8 mouse cellular contexts compared by ENCODE assay signal in genomic region chr7:3474291-3475080, GRCm38 (mm10). TPM values are rescaled to one million over a fixed set of nuclear protein-coding genes. Genes with fewer than 3 reads are reported as not detected.
DNase-seq lines count a peak whose midpoint lies in the region; ATAC-seq and TF ChIP-seq lines count a peak whose summit lies in the region.

No protein-coding gene starts in this region.

- no peaks in the 10 kb centered on the region for H3K36me3 ChIP-seq in lung, embryonic 14.5 days (ENCODE audit: insufficient read depth)
- H3K36me3 ChIP-seq in embryonic facial prominence, embryonic 15.5 days = no peaks in the 10 kb centered on the region
- H3K36me3 ChIP-seq in limb, embryonic 10.5 days = no peaks in the 10 kb centered on the region
- H3K36me3 ChIP-seq in stomach, embryonic 14.5 days (ENCODE audit: control insufficient read depth, insufficient read depth, low read length) = no peaks in the 10 kb centered on the region

- DNase-seq in lung, embryonic 14.5 days = peak; percentile 17
- DNase-seq in lung, postnatal 4 days = no peak
- DNase-seq in limb, embryonic 10.5 days (ENCODE audit: low spot score) = peak; percentile 54
- DNase-seq in urinary bladder, postnatal 25 days (ENCODE audit: low spot score) = no peak
- no peak for DNase-seq in urinary bladder, postnatal 14 days (ENCODE audit: low spot score)

- H3K4me1 ChIP-seq in lung, embryonic 14.5 days (ENCODE audit: insufficient read depth) = no peaks in the 10 kb centered on the region
- H3K4me1 ChIP-seq in embryonic facial prominence, embryonic 15.5 days = no peaks in the 10 kb centered on the region
- H3K4me1 ChIP-seq in limb, embryonic 10.5 days = peaks cover 8% of the 10 kb centered on the region
- H3K4me1 ChIP-seq in stomach, embryonic 14.5 days (ENCODE audit: control insufficient read depth, insufficient read depth, low read length) = no peaks in the 10 kb centered on the region

- H3K9me3 ChIP-seq in lung, embryonic 14.5 days (ENCODE audit: low read depth, low read length) = no peaks in the 10 kb centered on the region
- H3K9me3 ChIP-seq in embryonic facial prominence, embryonic 15.5 days (replicated peaks) = no peaks in the 10 kb centered on the region
- H3K9me3 ChIP-seq in limb, embryonic 10.5 days (replicated peaks) = no peaks in the 10 kb centered on the region
- no peaks in the 10 kb centered on the region for H3K9me3 ChIP-seq in stomach, embryonic 14.5 days (ENCODE audit: control insufficient read depth, low read depth, low read length)

- H3K27me3 ChIP-seq in lung, embryonic 14.5 days (ENCODE audit: insufficient read depth, low read length) = no peaks in the 10 kb centered on the region
- no peaks in the 10 kb centered on the region; the same call in 1 of the 2 replicates for H3K27me3 ChIP-seq in embryonic facial prominence, embryonic 15.5 days
- H3K27me3 ChIP-seq in limb, embryonic 10.5 days (ENCODE audit: low read depth, poor library complexity, severe bottlenecking) = no peaks in the 10 kb centered on the region
- H3K27me3 ChIP-seq in stomach, embryonic 14.5 days (ENCODE audit: control insufficient read depth, insufficient read depth, low read length) = no peaks in the 10 kb centered on the region

- no peak overlapping the region for H3K9ac ChIP-seq in lung, embryonic 14.5 days
- no peak overlapping the region for H3K9ac ChIP-seq in embryonic facial prominence, embryonic 15.5 days
- no peak overlapping the region for H3K9ac ChIP-seq in stomach, embryonic 14.5 days (replicated peaks; ENCODE audit: low read depth, low read length)

- 8% methylated on average over 19 of the region's 19 CpGs for WGBS in lung, embryonic 14.5 days
- 7% methylated on average over 19 of the region's 19 CpGs for WGBS in embryonic facial prominence, embryonic 15.5 days
- WGBS in limb, embryonic 10.5 days = 7% methylated on average over 19 of the region's 19 CpGs
- 6% methylated on average over 19 of the region's 19 CpGs for WGBS in stomach, embryonic 14.5 days

- peak; percentile 41; the same call in 1 of the 2 replicates for ATAC-seq in lung, embryonic 14.5 days (ENCODE audit: insufficient read depth)
- no peak for ATAC-seq in embryonic facial prominence, embryonic 15.5 days (ENCODE audit: insufficient number of reproducible peaks, low FRiP score, low TSS enrichment, low read depth)
- peak; percentile 33; the same call in 1 of the 2 replicates for ATAC-seq in stomach, embryonic 14.5 days (ENCODE audit: insufficient number of reproducible peaks, insufficient read depth, low FRiP score, low read depth)
- ATAC-seq in erythroid progenitor cell, adult 5-6 weeks (replicated peaks; ENCODE audit: low FRiP score, poor library complexity, severe bottlenecking) = no peak

- TF ChIP-seq CTCF in lung, embryonic 14.5 days (IDR thresholded peaks at IDR 0.05; ENCODE audit: low read depth) = no peak

- H3K4me3 ChIP-seq in lung, embryonic 14.5 days (ENCODE audit: low read depth, low read length) = peak overlapping the region; percentile 8; the same call in 1 of the 2 replicates
- H3K4me3 ChIP-seq in embryonic facial prominence, embryonic 15.5 days (replicated peaks) = no peak overlapping the region
- peak overlapping the region; percentile 42 for H3K4me3 ChIP-seq in limb, embryonic 10.5 days
- H3K4me3 ChIP-seq in stomach, embryonic 14.5 days (ENCODE audit: low read depth, low read length) = no peak overlapping the region

- H3K4me2 ChIP-seq in lung, embryonic 14.5 days = peak overlapping the region; percentile 45
- peak overlapping the region; percentile 19; the same call in 1 of the 2 replicates for H3K4me2 ChIP-seq in embryonic facial prominence, embryonic 15.5 days (replicated peaks)
- peak overlapping the region; percentile 24; the same call in 1 of the 2 replicates for H3K4me2 ChIP-seq in stomach, embryonic 14.5 days (replicated peaks; ENCODE audit: low read depth, low read length)

- H3K27ac ChIP-seq in lung, embryonic 14.5 days (ENCODE audit: low read depth) = no peak overlapping the region
- H3K27ac ChIP-seq in embryonic facial prominence, embryonic 15.5 days (replicated peaks) = no peak overlapping the region
- H3K27ac ChIP-seq in limb, embryonic 10.5 days = peak overlapping the region; percentile 43
- no peak overlapping the region for H3K27ac ChIP-seq in stomach, embryonic 14.5 days (ENCODE audit: low read length)

RNA-seq across cellular contexts. Expression of gene Tarm1, which starts 27.9 kb away (rescaled TPM):
- not detected in 2 replicates for polyA plus RNA-seq in lung, embryonic 14.5 days (2014; fragmentation: Nextera tagmentation; extraction: Ambion mirVana)
- polyA plus RNA-seq in embryonic facial prominence, embryonic 15.5 days (2015; fragmentation: Nextera tagmentation; extraction: Ambion mirVana) = 0.17 and 0.81 TPM in 2 replicates
- not detected in 2 replicates for polyA plus RNA-seq in limb, embryonic 10.5 days (2016; fragmentation: Nextera tagmentation; extraction: Ambion mirVana)
- 0.20 TPM in 1 of 2 replicates, not detected in the other for polyA plus RNA-seq in stomach, embryonic 14.5 days (2014; fragmentation: Nextera tagmentation; extraction: Ambion mirVana)
- 1.7 TPM in 1 of 2 replicates, not detected in the other for total RNA-seq in erythroid progenitor cell, adult 5-6 weeks (2015; ENCODE audit: low replicate concordance)
- 0.90 and 1.4 TPM in 2 replicates for total RNA-seq in erythroid progenitor cell, adult 5-6 weeks (2017; ENCODE audit: low replicate concordance)

RNA-seq across cellular contexts. Expression of gene Cacng6, which starts 50.5 kb away (rescaled TPM):
- not detected in 2 replicates for polyA plus RNA-seq in lung, embryonic 14.5 days (2014; fragmentation: Nextera tagmentation; extraction: Ambion mirVana)
- polyA plus RNA-seq in embryonic facial prominence, embryonic 15.5 days (2015; fragmentation: Nextera tagmentation; extraction: Ambion mirVana) = 5.1 and 7.3 TPM in 2 replicates
- 0.26 TPM in 1 of 2 replicates, not detected in the other for polyA plus RNA-seq in limb, embryonic 10.5 days (2016; fragmentation: Nextera tagmentation; extraction: Ambion mirVana)
- 0.48 TPM in 1 of 2 replicates, not detected in the other for polyA plus RNA-seq in stomach, embryonic 14.5 days (2014; fragmentation: Nextera tagmentation; extraction: Ambion mirVana)
- total RNA-seq in erythroid progenitor cell, adult 5-6 weeks (2015; ENCODE audit: low replicate concordance) = not detected in 2 replicates
- not detected in 2 replicates for total RNA-seq in erythroid progenitor cell, adult 5-6 weeks (2017; ENCODE audit: low replicate concordance)

Comparison
In these comparisons a context has a peak if more than half of its experiments do, and no peak if none do; other contexts are left out.
1. DNase-seq: peak in lung, embryonic 14.5 days (single experiment) and limb, embryonic 10.5 days (single experiment); none in lung, postnatal 4 days (0 of 2), urinary bladder, postnatal 25 days (single experiment) and urinary bladder, postnatal 14 days (single experiment).
2. ATAC-seq: peak in lung, embryonic 14.5 days (single experiment) and stomach, embryonic 14.5 days (single experiment); none in embryonic facial prominence, embryonic 15.5 days (single experiment) and erythroid progenitor cell, adult 5-6 weeks (single experiment).
3. H3K4me3 ChIP-seq: peak in lung, embryonic 14.5 days (single experiment) and limb, embryonic 10.5 days (single experiment); none in embryonic facial prominence, embryonic 15.5 days (single experiment) and stomach, embryonic 14.5 days (single experiment).
4. Peak in every context shown above with its lines, with median percentiles within 50 percentile points of each other: H3K4me2 ChIP-seq.